Mouse (Mus musculus): ENCODE measurements around the gene Cnih2.

Gene Cnih2

DNA sequence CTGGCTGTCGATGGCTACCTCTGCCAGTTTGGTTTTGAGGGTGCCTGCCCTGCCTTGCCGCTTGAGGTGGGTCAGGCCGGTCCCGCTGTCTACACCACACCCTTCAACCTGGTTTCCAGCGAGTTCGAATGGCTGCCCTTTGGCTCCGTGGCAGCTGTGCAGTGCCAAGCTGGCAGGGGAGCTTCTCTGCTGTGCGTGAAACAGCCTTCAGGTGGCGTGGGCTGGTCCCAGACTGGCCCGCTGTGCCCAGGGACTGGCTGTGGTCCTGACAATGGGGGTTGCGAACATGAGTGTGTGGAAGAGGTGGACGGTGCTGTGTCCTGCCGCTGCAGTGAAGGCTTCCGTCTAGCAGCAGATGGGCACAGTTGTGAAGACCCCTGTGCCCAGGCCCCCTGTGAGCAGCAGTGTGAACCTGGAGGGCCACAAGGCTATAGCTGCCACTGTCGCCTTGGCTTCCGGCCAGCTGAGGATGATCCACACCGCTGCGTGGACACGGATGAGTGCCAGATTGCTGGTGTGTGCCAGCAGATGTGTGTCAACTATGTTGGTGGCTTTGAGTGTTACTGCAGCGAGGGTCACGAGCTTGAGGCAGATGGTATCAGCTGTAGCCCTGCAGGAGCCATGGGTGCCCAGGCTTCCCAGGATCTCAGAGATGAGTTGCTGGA lies 29.6 kb downstream of the Cnih2 start:
- DNase-seq (ENCODE audit: low spot score in 2 of 2): no peak

DNA sequence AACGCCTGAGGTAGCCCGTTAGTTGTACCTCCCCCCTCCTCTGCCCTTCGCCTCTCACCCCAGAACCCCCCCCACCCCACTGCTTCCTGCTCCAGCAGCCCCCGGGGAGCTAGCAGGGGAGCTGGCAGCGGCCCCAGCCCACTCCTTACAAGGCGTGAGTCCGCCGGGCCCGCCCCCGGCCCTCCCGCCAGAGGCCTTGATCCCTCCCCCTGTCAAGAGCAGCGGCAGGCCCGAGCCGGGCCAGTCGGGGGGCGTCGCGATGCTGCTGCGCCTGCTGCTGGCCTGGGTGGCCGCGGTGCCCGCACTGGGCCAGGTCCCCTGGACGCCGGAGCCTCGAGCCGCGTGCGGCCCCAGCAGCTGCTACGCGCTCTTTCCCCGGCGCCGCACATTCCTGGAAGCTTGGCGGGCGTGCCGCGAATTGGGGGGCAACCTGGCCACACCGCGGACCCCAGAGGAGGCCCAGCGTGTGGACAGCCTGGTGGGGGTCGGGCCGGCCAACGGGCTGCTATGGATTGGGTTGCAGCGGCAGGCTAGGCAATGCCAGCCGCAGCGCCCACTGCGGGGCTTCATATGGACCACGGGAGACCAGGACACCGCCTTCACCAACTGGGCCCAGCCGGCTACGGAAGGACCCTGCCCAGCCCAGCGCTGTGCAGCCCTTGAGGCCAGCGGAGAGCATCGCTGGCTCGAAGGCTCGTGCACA lies 30.3 kb downstream of the Cnih2 start, which contains the start of gene Cd248:
Gene Cd248, plus strand, starts transcription at position 212 of the 703 bp plus-strand sequence.
- DNase-seq (ENCODE audit: low spot score in 2 of 2): peak in 1 of 2 experiments; percentile 15

DNA sequence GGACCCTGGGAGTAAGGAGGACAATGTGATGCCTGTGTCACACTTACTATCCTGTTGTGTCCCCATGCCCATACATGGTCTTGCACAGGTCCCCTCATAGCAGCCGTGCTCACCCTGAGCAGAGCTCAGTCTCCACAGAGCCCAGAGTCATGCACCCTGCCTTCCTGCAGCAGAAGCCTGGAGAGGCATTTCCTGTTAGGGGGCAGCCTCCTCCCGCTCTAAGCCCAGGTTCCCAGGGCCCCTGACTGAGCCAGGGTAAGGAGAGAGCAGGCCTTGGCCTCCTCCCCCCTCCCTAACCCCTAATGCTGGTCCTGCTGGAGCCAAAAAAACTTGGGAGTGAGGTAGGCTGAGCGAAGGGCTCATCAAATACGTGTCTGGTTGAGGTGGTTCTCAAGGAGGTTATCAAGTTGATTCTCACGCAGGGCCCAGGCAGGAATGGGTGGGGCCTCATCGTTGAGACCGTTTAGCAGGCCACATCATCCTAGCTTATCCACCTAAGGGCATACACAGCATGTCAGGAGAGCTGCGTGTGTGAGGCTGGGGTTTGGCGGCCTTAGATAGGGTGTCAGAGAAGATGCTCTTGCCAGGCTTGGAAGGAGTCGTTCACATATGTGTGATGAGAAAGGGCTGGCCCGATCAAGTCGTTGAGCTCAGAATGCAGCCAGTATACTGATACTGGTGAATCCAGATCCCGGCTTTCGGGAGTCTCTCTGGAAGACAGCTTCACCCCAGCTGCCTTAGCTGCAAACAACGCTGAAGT lies 31.1 kb downstream of the Cnih2 start:
- no peak for DNase-seq (ENCODE audit: low spot score in 2 of 2)

- no peak for DNase-seq (ENCODE audit: low spot score in 2 of 2)
These were observed 33.2 kb downstream of the Cnih2 start for GRCm38 (mm10) chr19:5065104-5065503.

DNA sequence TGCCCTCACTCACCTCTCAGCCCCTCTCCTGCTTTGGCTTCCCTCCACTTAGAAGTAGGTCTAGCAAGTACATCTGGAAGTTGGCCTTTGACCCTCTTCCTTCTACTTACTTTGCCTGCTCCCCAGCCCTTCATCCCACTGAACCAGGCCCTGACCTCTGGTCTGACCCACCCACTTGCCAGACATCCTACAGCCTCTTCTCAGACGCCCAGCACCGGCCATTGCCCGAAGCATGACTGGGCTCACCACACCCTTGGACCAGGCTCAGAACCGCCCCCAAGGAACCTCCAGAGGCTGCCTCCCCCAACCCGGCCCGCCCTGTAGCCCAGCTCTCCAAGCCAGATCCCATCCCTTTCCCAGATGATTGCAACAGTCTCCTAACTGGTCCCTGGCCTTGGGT lies 35.9 kb downstream of the Cnih2 start:
- no peak for DNase-seq (ENCODE audit: low spot score in 2 of 2)

DNA sequence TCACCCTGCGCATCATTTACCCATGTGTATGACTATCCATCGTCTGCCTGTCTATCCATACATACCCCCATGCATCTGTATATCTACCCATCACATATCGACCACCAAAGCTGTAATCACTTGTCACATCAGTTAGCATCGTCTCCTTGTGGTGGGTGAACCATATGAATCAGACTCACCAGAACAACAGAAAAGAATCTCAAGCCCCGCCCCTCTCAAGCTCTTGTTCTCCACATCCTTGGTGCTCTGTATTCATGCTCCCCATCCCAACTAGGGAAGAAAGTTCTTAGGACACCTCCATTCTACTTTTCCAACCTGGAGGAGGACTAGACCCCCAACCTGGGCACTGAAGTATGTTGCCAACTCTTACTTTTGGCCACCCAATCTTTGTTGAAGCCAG lies 36.3 kb downstream of the Cnih2 start:
- DNase-seq (ENCODE audit: low spot score in 2 of 2): no peak

- no peak for DNase-seq (ENCODE audit: low spot score in 2 of 2)
These were observed 37.7 kb downstream of the Cnih2 start for GRCm38 (mm10) chr19:5060365-5061330.

DNA sequence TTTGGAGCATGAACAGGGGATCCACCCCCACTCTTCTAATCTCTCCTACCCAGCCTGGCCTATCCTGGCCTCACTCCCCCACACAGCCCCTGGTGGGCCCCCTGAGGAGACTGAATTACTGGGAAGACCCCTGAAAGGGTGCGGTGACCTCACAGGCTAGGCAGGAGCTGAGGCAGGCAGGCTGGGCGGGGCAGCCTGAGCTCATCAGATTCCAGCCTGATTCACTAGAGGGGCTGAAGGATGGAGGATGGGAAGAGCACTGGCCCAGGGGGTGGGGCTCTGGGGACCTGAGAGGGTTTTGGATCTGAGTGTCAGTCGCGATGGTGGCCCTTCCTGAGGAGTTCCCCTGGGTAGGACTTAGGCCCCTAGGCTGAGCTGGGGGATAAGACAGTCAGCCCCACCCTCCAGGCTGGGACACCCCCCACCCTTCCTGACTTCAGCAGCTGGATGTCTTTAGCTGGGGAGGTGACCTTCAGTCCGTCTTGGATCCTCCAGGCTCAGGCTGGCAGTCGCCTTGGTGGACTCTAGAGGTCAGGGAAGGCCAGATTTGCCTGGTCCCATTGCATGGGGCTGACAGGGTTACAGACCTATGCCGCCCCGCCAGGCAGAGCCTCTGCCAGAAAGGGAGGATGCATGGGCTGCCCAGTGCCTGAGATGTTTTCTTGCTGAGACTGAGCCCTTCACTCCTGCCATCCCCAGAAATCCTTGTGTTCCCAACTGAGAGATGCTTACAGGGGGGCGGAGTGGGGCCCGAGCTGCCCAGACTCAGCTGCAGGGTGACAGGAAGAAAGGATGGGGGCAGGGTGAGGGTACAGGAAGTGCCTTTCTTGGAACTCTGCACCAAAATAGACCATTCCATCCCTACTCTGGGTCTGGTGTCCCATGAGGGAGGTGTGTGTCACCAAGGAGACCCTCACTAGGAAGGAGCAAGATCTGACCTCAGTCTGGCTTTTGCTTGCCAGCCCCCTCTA lies 39.2 kb downstream of the Cnih2 start:
- DNase-seq (ENCODE audit: low spot score in 2 of 2): no peak

DNA sequence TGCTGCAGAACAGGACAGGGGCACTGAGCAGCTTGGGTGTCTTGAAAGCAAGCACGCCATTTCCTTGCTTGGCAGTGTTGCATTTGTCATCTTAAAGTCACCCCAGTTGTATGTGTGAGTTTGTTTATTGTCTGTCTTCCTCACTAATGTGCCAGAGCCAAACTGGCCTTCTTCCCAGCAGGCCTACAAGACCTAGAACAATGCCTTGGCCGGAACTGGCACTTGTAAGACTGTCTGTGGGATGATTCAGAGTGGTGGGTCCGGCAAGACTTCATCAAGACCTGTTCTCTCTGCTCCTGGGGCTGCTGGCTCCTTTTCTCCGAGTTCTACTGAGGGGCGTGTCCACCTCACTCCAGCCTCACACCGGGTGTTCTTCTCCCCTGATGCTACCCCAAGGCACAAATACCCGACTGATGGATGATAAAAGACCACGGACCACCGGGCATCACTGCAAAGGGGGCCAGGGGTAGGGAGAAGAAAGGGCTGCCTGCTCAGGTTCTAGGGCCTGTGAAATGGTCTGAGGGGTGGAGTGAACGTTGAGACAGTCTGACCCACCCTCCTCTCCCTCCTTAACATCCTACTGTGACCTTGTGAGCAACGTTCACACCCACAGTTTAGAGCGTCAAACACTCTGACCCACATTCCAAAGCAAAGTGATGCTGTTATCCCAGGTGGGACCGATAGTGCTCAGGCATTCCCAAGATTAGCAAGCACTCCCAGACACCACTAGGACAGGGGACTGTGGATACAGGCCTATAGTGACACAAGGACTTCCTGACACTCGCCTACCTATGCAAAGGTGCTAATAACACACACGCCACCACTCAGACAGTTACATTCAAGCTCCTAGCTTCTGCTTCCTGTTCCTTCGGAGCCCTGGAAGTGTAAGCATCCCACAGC lies 40.2 kb downstream of the Cnih2 start:
- no peak for DNase-seq (ENCODE audit: low spot score in 2 of 2)

DNA sequence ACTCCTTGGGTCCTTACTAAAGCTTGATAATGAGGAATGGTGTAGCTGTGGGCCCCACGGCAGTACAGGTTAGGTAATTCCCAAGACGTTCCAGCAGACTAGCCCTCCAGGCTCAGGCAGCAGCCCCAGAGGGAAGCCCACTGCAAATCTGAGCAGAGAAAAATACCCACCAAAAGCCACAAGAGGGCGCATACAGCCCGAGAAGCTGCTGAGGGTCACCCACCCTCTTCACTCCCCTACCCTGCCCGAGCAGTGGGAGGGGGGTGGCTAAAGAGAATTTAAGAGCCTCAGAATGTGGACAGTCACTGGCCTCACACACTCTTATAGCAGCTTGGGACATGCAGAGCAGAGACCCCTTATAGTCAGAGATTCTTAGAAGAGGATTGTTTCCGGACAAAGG lies 42.1 kb downstream of the Cnih2 start:
- no peak for DNase-seq (ENCODE audit: low spot score in 2 of 2)

DNA sequence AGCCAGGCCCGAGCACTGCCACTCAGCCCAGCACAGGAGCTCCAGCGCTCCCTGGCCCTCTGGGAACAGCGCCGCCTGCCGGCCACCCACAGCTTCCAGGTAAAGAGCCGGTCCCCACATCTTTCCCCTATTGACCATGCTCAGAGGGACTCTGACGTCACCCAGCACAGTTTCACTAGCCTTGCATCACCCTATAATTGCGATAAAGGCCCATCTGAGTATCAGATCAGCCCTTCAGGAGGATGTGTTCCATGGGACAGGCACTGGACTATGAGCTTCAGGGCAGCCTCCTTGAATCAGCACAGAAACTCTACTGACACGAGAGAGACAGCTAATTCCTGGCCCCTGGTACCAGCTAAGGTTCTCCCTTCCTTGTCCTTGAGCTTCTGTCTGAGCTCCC lies 44.4 kb downstream of the Cnih2 start:
- no peak for DNase-seq (ENCODE audit: low spot score in 2 of 2)

- DNase-seq (ENCODE audit: low spot score in 2 of 2): no peak
These were observed 45.5 kb downstream of the Cnih2 start for GRCm38 (mm10) chr19:5052853-5053252.

DNA sequence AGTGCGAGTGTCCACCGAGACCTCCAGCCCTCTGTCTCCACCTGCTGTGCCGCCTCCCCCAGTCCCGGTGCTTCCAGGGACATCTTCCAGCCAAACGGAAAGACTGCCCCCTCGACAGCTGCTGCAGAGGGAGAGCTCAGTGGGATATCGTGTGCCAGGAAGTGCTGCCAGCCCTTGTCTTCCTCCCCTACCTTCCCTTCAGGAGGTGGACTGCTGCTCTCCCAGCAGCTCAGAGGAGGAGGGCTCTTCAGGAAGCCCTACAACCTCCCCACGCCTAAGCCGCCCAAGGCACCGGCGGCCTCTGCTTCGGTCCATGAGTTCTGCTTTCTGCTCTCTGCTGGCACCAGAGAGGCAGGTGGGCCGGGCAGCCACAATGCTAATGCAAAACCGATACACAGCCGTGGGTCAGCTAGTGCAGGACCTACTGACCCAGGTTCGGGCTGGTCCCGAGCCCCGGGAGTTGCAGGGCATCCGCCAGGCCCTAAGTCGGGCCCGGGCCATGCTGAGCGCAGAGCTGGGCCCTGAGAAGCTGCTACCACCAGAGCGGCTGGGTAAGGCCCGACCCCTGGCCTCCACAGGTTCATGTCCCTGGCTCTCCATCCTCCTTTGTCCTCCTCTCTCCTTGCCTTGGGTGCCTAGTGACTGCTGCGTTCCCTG lies 46.0 kb downstream of the Cnih2 start:
- peak in 1 of 2 experiments; percentile 79 for DNase-seq (ENCODE audit: low spot score in 2 of 2)

DNA sequence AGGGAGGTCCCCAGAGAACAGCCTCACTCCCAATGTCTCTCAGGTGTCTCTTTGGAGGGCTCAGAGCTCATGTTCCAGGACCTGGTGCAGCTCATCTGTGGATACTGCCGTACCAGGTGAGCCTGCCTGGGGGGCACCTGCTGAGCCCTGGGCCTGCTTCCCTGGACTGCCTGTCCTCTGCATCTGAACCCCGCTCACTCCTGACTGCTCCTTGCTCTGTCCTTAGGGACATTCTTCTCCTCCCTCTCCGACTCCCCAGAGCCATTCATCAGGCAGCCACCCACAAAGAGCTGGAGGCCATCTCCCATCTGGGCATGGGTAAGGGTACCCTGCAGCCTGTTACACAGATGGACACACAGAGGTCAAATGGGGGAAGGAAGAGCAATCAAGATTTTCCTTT lies 46.8 kb downstream of the Cnih2 start:
- DNase-seq (ENCODE audit: low spot score in 2 of 2): no peak

DNA sequence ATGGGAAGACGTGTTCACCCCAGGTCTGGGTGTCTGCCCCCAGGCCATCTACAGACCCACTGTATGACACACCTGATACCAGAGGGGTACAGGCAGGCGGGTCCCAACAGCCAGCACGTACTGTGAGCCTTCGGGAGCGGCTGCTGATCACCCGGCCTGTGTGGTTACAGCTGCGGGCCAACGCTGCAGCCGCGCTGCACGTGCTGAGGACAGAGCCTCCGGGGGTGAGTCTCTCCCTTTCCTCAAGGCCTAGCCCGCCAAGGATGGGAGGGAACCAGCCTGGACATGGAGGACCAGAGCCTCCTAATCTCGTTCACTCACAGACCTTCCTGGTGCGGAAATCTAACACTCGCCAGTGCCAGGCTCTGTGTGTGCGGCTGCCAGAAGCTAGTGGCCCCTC lies 47.3 kb downstream of the Cnih2 start:
- no peak for DNase-seq (ENCODE audit: low spot score in 2 of 2)

GRCm38 (mm10) chr19:5050047-5050905 lies 48.0 kb downstream of the Cnih2 start, which contains the start of gene Rin1:
Rin1 (plus strand) TSS chr19:5050481.
- DNase-seq (ENCODE audit: low spot score in 2 of 2): peak; percentile 79 to 86

GRCm38 (mm10) chr19:5049325-5049724 lies 49.0 kb downstream of the Cnih2 start:
- DNase-seq (ENCODE audit: low spot score in 2 of 2): no peak
